Mouse (Mus musculus) embryo, embryonic 11 days (tissue): ENCODE data around the gene Tmem242.
"Not testable (repeated sequence)": the region's sequence is repeated elsewhere in the genome, so short reads cannot be mapped to it uniquely, and the experiment has no call there.

Experiments used
- DNase-seq: peaks from one replicate; pipeline ENCODE4 v3.0.0-alpha.2; 2015

Gene Tmem242

DNA sequence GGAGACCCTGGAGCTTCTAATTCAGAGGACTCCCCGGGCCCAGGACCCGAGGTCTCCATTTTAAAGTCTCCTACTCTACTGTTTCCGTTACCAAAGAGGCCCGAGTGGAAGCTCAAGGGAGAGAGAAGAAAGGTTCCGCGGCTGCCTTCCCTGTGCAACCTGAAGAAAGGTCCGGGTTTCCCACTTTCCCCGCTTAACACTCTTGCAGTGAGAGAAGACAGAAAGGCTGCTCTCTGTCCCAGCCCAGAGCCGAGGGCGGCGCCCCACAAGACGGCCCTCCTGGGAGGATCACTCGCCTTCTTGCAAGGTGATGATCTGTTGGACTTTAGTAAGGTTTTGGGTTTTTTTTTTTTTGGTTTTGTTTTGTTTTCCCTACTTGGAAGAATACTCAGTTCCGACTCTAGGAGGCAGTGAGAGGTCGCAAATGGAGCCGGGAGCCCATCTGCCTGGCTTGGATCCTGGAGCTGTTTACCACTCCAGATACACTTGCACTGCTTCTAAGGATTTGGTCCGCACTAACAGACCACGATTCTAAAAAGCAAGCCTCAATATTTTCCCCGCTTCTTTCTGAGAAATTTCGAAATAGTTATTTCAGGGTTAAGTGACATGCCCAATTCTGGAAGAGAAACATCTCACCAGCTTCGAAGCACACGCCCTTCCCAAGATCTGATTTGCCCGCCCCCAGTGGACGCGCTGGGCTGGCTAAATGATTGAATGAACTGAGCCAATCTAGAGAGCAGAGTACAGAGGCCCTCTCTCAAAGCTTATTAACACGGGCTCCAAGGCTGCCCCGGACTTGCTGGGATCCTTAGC, at the start of gene Tmem242:
Gene Tmem242, minus strand, starts transcription at position 101 of the 813 bp plus-strand sequence.
- DNase-seq = peak; percentile 92

- no peak for DNase-seq
Observed at GRCm38 (mm10) chr17:5488156-5488555, 48.1 kb upstream of the Tmem242 start.

- no peak for DNase-seq
Observed at GRCm38 (mm10) chr17:5484663-5485062, 44.6 kb upstream of the Tmem242 start.

GRCm38 (mm10) chr17:5483456-5483855, 43.4 kb upstream of the Tmem242 start:
- DNase-seq = no peak

- DNase-seq = peak; percentile 45
Observed at GRCm38 (mm10) chr17:5475960-5476725, 36.1 kb upstream of the Tmem242 start.

GRCm38 (mm10) chr17:5472268-5472667, 32.2 kb upstream of the Tmem242 start:
- no peak for DNase-seq

DNA sequence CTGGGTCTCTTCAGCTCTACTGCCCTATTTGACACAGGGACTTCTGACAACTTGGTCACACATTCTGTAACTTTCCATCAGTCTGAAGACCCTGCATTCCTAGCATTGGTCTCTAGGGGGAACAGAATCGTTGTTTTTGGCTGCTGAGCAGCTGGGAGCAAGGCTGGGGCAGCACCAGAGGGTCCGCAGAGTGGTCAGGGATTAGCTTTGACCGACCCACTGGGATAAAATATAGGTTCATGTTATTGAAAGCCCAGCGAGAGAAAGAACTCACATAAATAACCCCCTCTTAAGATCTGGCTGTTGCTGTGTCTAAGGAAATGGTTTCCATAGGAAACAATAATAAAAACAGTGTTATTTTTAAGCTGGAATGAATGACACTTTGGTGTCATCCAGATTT, 27.1 kb upstream of the Tmem242 start:
- no peak for DNase-seq

- DNase-seq = no peak
Observed at GRCm38 (mm10) chr17:5466736-5467135, 26.7 kb upstream of the Tmem242 start.

DNA sequence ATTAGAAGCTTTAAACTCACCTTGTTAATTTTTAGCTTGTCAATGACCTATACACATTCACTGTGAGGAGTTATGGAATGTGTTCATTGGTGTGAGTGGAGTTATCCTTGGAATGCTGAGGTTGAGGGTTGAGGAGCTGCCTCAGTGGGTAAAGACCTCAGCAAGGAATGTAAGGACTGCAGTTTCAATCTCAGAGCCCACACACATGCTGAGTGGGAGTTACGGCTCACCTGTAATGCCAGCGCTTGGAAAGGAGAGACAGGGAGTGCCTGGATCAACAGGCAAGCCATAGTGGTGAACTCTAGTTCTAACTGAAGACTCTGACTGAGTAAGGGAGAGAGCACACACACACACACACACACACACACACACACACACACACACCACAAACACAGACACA, 23.9 kb upstream of the Tmem242 start:
- DNase-seq = no peak

- no peak for DNase-seq
Observed at GRCm38 (mm10) chr17:5453657-5454056, 13.6 kb upstream of the Tmem242 start.

GRCm38 (mm10) chr17:5443751-5444150, 3.7 kb upstream of the Tmem242 start:
- no peak for DNase-seq

- DNase-seq = no peak
Observed at GRCm38 (mm10) chr17:5443260-5443659, 3.2 kb upstream of the Tmem242 start.

DNA sequence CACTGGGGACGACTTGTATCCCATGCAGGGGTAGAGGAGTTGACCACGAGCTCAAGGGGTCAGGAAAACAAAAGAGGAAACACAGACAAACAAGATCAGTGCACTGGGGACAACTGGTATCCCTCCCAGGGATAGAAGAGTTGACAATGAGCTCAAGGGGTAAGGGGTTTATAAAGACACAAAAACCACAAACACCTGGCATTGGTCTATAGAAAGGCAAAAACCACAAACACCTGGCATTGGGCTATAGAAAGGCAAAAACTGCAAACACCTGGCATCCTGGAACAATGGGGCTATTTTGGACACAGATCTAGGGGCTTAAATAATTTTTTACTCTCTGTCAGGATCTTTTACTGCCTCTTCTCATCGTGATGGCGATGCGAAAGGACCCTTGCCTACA, 2.3 kb upstream of the Tmem242 start:
- DNase-seq = not testable (repeated sequence)

GRCm38 (mm10) chr17:5439831-5440158, 264 bp downstream of the Tmem242 start:
- no peak for DNase-seq

DNA sequence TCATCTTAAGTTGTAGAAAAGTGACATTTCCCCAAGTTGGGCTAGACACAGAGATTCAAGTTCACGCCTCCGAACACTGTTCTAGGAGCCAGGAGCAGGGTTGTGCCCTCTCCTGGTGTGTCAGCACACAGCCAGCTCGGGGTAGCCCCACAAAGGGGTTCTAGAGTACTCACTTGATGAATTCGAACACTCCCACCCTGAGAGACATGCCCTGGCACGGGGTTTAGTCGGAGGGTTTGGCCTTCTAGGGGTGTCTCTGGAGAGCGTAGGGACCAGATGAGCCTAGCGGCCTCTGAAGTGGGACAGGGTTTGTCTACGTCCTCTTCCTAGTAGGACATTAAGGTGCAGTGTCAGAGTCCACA, 10.3 kb downstream of the Tmem242 start:
- no peak for DNase-seq

DNA sequence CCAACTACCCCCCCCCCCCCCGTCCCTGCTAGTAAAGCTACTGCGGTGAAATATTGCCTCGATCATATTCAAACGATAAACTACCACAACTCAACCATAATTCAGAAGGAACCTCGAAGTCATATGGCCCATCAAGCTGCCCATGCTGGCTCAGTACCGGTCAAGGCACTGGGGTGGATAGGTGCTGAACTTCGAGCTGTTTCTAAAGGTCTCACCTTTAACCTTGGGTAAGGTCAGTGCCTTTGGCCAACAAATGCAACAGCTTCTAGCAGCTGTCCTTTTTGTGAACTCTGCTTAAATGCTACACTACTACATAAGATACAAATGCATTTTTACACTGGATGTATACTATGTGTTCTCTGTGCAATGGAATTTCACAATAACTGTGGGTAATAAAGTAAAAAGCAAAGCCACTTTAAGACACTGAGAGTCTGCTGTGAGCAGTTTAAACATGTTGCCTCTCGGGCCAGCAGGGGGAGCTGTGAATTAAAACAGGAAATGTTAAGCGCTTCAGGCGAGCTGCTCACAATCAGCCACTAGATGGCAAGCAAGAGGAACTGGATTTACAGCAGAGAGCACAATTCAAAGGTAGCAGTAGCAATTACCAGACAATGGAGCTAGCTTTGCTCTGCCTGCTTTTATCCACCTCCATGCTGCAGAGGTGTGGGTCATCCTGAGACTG, 10.8 kb downstream of the Tmem242 start:
- DNase-seq = peak; percentile 94

DNA sequence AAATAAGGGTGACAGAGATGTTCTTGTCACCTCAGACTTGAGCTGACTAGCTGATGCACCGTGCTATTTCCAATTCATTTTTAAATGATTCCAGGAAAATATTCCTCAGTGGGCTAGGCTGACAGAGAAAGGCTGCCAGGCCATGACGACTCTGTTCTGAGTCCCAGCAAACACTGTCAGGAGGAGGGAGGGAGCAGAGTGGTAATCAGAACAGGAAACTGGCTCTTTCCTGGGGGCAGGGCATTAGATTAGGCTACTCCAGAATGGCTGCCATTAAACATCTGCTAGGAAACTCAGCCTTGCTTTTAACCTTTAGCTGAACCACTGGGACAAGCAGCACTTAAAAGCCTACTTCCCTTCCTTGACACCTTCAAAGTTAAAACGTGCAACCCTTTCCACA, 14.9 kb downstream of the Tmem242 start:
- no peak for DNase-seq

GRCm38 (mm10) chr17:5424156-5424555, 15.9 kb downstream of the Tmem242 start:
- DNase-seq = no peak

- DNase-seq = no peak
Observed at GRCm38 (mm10) chr17:5421835-5422234, 18.2 kb downstream of the Tmem242 start.

DNA sequence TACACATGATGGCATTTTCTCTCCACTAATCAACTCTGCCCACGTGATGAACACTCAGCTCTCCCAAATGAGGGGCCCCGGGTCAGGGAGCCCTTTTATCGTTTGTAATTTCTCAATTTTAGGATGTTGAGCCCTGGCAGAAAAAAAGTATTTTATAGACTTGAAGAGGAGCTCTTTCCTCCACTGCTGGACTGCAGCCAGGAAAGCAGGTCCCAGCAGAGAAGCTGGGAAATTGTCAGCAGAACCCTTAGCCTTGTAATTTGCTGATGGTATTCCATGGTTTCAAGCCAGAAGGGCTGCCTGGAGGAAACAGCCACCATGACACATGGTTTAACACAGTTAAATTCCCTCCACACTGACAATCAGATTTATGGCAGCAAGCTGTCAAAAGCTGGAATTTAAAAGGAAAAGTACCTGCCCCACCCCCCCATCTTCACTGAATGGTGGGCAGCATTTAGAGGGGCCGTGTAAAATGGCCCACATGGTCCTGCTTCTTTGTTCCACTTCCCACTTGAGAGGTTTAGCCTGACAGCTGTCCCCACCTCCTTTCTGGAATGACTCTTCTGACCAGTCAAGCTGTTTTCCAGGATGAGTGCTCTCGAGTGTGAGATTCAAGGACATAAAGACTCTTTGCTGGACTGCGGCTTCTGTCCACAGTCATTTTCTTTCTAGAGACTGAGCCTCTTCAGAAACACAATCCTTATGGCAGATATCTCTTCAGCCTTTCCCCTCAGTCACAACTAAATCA, 20.1 kb downstream of the Tmem242 start:
- DNase-seq = no peak

DNA sequence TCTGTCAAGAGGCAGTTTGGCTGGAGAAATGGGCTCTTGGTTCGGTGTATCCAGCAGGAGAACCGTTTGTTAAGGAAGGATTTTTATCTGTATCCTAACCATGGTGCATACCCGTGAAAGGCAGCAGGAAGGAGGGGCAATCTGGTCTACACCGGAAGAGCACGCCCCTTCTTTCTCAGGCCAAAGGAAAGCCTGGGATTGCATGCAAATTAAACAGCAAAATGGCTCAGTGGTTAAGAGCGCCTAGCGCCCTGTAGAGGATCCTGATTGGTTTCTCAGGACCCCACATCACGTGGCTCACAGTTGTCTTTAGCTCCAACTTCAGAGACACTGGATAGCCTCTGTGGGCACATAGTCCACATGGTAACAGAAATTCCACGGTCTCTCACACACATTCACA, 21.0 kb downstream of the Tmem242 start:
- DNase-seq = no peak

DNA sequence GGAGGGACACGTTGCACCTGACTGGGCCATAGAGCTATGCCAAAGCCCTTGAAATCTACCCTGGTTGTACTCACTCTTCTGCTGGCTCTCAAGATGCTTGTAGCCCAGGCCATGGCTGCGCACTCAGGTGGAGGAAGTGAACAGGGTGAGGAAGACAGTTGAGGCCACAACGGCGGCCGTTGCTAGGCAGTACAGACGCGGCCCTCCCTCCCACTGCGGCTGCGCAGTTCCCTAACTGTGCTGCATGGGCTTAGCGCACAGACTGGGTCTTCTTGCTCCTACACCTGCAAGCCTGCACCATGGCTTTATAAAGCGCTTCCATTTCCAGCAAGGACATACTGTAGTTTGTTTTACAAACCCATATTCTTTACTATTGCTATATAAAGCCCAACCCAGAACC, 21.5 kb downstream of the Tmem242 start, which contains the start of gene Ldhal6b:
Gene Ldhal6b, minus strand, starts transcription at position 223 of the 400 bp plus-strand sequence.
- no peak for DNase-seq

- DNase-seq = no peak
Observed at GRCm38 (mm10) chr17:5416518-5416917, 23.5 kb downstream of the Tmem242 start.
